Mouse (Mus musculus) lung, embryonic 14.5 days (tissue): ENCODE measurements around the gene Itih5. TPM values are rescaled to one million over a fixed set of nuclear protein-coding genes. Genes with fewer than 3 reads are reported as not detected.

ENCODE experiments used
- ATAC-seq: fragments of 200-750 bp; cut with Nextera tagmentation; 2 replicates; pipeline ENCODE4 v1.8.0; 2017; ENCODE audit warnings: mild to moderate bottlenecking, moderate TSS enrichment, moderate library complexity; ENCODE audit not compliant: insufficient read depth
- DNase-seq: peaks from one replicate; pipeline ENCODE4 v3.0.0-alpha.2; 2015
- H3K27ac ChIP-seq: fragments of 300-500 bp; sonication (generic); 2 replicates; pipeline ENCODE4 v1.5.1; 2014; ENCODE audit warnings: low read depth, mild to moderate bottlenecking, moderate library complexity
- H3K27me3 ChIP-seq: fragments of 300-500 bp; sonication (generic); 2 replicates; pipeline ENCODE4 v1.6.1; 2014; ENCODE audit warnings: low read length, control low read depth; ENCODE audit not compliant: insufficient read depth
- H3K36me3 ChIP-seq: fragments of 300-500 bp; sonication (generic); 2 replicates; pipeline ENCODE4 v1.6.1; 2014; ENCODE audit warnings: control low read depth; ENCODE audit not compliant: insufficient read depth
- H3K4me1 ChIP-seq: fragments of 300-500 bp; sonication (generic); 2 replicates; pipeline ENCODE4 v1.6.1; 2014; ENCODE audit warnings: antibody characterized with exemption, control low read depth; ENCODE audit not compliant: insufficient read depth
- H3K4me2 ChIP-seq: fragments of 300-500 bp; sonication (generic); 2 replicates; pipeline ENCODE4 v1.6.1; 2014; ENCODE audit warnings: mild to moderate bottlenecking
- H3K4me3 ChIP-seq: fragments of 300-500 bp; sonication (generic); 2 replicates; pipeline ENCODE4 v1.5.1; 2014; ENCODE audit warnings: low read depth, low read length
- H3K9ac ChIP-seq: fragments of 300-500 bp; sonication (generic); 2 replicates; pipeline ENCODE4 v1.6.1; 2014
- H3K9me3 ChIP-seq: fragments of 300-500 bp; sonication (generic); 2 replicates; pipeline ENCODE4 v1.6.1; 2016; ENCODE audit warnings: low read depth, low read length, control low read depth
- CTCF ChIP-seq: IDR thresholded peaks from 2 replicates; pipeline ENCODE4 v1.5.1; 2016; ENCODE audit warnings: antibody characterized with exemption, low read depth
- WGBS: fragments of 180-500 bp; shearing (Covaris S2); extraction: QIAGEN DNeasy Blood & Tissue Kit; methylation state at CpG from one replicate; pipeline ENCODE4 v1.1.7; 2014; 5-methylcytosine and 5-hydroxymethylcytosine counted together
- polyA plus RNA-seq: library from polyadenylated mRNA; unstranded; fragments of >200 nt; fragmentation: Nextera tagmentation; extraction: Ambion mirVana; gene quantifications from 2 replicates; pipeline ENCODE4 v1.2.1, GENCODE M21; 2014

Gene Itih5
- polyA plus RNA-seq, 1 experiment from 2014 or later, result 4.1 TPM

DNA sequence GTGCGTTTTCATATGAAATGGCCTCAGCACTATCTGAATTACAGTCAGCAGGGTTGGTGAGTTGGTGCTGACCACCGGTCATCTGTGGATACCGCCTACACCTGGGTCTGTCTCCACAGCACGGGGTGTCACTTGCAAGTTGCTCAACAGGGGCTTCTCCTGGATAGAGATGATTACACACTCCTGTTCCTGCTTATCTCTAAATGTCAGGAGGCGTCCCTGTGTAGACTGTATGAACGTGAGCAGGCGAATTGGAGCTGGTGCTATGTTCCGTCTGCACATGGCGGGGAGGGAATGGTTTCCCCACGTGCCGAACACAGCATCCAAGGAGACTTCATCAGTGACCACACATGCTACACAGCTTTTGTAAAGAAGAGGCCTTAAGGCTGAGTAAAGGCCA, 13.9 kb downstream of the Itih5 start:
- ATAC-seq (no peak), DNase-seq (no peak)
- Histone ChIP-seq H3K4me1 (no peaks in the 10 kb centered on the region), H3K9ac (no peak overlapping the region), H3K27me3 (no peaks in the 10 kb centered on the region), H3K36me3 (no peaks in the 10 kb centered on the region), H3K27ac (no peak overlapping the region), H3K9me3 (no peaks in the 10 kb centered on the region), H3K4me2 (no peak overlapping the region), H3K4me3 (no peak overlapping the region)
- 85% methylated on average over 11 of the region's 11 CpGs for WGBS
- TF ChIP-seq CTCF, result no peak

DNA sequence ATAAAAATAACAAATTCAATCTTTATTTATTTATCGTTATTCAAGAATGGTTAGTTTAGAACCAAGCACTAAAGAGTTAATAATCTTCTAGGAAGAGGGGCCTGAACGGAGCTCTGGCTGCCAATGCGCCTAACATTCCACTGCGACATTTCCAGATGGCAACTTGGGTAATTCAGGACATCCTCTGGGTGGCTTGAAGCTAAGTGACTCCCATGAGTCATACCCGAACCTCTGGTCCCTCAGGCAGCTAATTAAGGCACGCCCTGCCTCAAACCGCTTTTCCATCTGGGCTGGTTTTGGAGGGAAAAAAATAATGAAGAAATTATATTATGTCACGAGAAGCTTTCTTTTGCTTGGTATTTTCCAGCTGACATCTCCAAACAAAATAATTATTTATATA, 14.6 kb downstream of the Itih5 start:
- 45% methylated on average over 8 of the region's 8 CpGs for WGBS
- H3K4me3 ChIP-seq, result no peak overlapping the region

DNA sequence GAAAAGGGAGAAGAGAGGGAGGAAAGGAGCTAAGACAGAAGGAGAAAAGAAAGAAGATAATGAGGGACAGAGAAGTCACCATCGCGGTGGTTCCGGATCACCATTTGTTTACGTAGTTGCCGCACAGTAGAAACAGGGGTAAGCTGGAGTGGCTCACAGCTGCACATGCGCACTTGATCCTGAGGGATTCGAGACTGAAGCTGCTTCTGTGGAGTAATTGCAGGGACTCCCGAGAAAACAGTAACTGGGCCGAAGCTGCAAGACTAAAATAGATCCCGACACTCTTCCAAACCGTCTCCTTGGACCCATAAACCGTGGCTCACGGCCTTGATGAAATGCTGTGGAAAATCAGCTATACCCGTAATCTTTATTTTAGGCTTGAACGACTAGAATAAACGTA, 16.6 kb downstream of the Itih5 start:
- no peak overlapping the region for H3K9ac ChIP-seq
- H3K4me3 ChIP-seq, result no peak overlapping the region
- no peaks in the 10 kb centered on the region for H3K4me1 ChIP-seq
- no peaks in the 10 kb centered on the region for H3K27me3 ChIP-seq
- WGBS, result 86% methylated on average over 16 of the region's 16 CpGs
- no peak overlapping the region for H3K4me2 ChIP-seq
- H3K9me3 ChIP-seq, result no peaks in the 10 kb centered on the region
- DNase-seq (no peak), ATAC-seq (no peak)
- no peaks in the 10 kb centered on the region for H3K36me3 ChIP-seq
- H3K27ac ChIP-seq, result no peak overlapping the region
- no peak for TF ChIP-seq CTCF

More for the DNA sequence above, 14.6 kb downstream of the Itih5 start:
- H3K27ac ChIP-seq, result no peak overlapping the region
- ATAC-seq (no peak), DNase-seq (peak; percentile 9)
- no peaks in the 10 kb centered on the region for H3K9me3 ChIP-seq
- no peak overlapping the region for H3K4me2 ChIP-seq
- H3K36me3 ChIP-seq, result no peaks in the 10 kb centered on the region
- H3K9ac ChIP-seq, result no peak overlapping the region
- TF ChIP-seq CTCF, result no peak
- H3K27me3 ChIP-seq, result no peaks in the 10 kb centered on the region
- no peaks in the 10 kb centered on the region for H3K4me1 ChIP-seq

DNA sequence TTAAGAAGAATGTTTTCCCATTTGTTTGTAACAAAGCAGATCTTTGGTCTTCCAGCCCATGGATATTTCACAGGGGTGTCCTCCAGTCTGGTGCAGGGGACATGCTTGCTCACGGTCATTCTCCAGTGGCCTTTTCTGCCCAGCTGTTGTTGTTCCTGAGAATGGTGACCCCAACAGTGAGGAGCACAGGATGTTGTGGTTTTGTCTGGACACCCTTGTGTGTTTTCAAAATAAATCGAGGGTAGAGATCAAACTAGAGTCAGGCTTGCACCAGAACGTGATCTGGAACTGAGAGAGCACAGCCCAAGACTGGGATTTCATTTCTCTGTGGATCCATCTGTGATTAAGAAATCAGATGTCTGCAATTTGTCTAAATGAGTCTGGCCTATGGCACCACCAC, 40.2 kb downstream of the Itih5 start:
- WGBS, result 29% methylated on average over 3 of the region's 3 CpGs
- H3K27ac ChIP-seq, result no peak overlapping the region
- no peaks in the 10 kb centered on the region for H3K27me3 ChIP-seq
- no peak overlapping the region for H3K9ac ChIP-seq
- H3K4me3 ChIP-seq, result no peak overlapping the region
- no peak for TF ChIP-seq CTCF
- no peaks in the 10 kb centered on the region for H3K36me3 ChIP-seq
- H3K4me1 ChIP-seq, result no peaks in the 10 kb centered on the region
- DNase-seq, result no peak
- ATAC-seq, result no peak
- no peak overlapping the region for H3K4me2 ChIP-seq
- no peaks in the 10 kb centered on the region for H3K9me3 ChIP-seq

DNA sequence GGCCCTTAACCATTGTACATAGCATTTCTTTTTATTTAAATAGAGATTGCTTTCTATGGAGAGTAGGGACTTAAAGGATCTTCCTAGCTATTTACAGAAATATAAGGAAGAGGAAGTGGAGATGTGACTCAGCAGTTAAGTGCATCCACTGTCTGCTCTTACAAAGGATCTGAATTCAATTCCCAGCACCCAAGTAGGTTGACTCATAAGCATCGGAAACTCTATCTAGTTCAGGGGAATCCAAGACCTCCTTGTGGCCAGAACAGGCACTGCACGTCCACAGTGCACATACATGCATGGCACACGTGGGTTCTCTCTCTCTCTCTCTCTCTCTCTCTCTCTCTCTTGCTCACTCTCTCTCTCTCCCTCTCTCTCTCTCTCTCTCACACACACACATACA, 41.8 kb downstream of the Itih5 start:
- H3K27me3 ChIP-seq, result no peaks in the 10 kb centered on the region
- ATAC-seq, result no peak
- no peak overlapping the region for H3K9ac ChIP-seq
- peak; percentile 4 for DNase-seq
- H3K27ac ChIP-seq, result no peak overlapping the region
- no peak overlapping the region for H3K4me3 ChIP-seq
- H3K9me3 ChIP-seq, result no peaks in the 10 kb centered on the region
- H3K36me3 ChIP-seq, result no peaks in the 10 kb centered on the region
- no peaks in the 10 kb centered on the region for H3K4me1 ChIP-seq
- 75% methylated on average over 3 of the region's 3 CpGs for WGBS
- peak; percentile 35 for TF ChIP-seq CTCF
- H3K4me2 ChIP-seq, result no peak overlapping the region

DNA sequence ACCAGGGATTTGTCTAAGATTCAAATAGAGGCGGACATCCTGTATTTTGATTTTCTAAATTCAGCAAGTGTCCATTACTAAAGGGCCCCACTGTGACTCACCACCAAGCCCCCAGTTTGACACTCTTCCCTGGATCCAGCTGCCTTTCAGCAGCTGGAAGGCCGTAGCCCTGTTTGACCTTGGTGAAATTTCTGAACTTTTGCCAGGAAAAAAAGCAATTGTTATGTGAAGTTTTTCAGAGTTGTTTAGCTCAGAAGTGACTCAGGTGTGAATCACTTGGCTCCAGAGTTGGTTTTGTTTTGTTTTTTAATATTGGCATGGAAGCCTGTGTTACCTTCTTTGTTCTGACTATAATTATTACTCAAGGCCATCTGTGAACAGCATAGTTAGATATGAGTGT, 46.0 kb downstream of the Itih5 start:
- 53% methylated on average over 2 of the region's 2 CpGs for WGBS
- Histone ChIP-seq H3K27ac (no peak overlapping the region), H3K9me3 (no peaks in the 10 kb centered on the region), H3K4me1 (no peaks in the 10 kb centered on the region), H3K4me2 (no peak overlapping the region), H3K4me3 (no peak overlapping the region), H3K36me3 (no peaks in the 10 kb centered on the region), H3K27me3 (no peaks in the 10 kb centered on the region), H3K9ac (no peak overlapping the region)
- ATAC-seq (no peak), DNase-seq (no peak)
- TF ChIP-seq CTCF, result no peak

DNA sequence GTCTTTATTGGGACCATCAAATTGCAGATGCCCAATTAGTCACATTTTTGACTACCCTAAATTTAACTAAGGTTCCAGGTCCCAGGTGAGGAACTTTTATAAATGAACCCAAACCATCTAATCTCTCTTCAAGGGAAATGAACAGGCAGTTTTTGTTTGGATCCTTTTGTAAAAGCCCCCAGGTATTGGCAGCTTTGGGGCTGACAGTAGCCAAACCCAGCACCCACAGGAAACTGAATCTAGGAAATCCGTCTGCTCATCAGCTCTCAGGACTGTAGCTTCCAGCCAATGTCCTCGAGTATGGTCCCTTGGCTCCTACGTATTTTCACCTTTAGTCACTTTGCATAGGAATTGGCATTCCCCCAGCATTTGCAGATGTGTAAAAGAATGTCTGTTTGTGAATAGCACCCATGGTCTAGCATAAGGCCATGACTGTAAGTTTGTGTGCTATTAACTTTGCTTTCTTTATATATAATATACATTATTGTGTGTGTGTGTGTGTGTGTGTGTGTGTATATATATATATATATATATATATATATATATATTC, 47.4 kb downstream of the Itih5 start:
- Histone ChIP-seq H3K9me3 (no peaks in the 10 kb centered on the region), H3K36me3 (no peaks in the 10 kb centered on the region), H3K9ac (no peak overlapping the region), H3K27me3 (no peaks in the 10 kb centered on the region), H3K4me1 (no peaks in the 10 kb centered on the region), H3K4me3 (no peak overlapping the region), H3K27ac (no peak overlapping the region), H3K4me2 (no peak overlapping the region)
- ATAC-seq (no peak), DNase-seq (no peak)
- no peak for TF ChIP-seq CTCF
- 60% methylated on average over 3 of the region's 3 CpGs for WGBS

DNA sequence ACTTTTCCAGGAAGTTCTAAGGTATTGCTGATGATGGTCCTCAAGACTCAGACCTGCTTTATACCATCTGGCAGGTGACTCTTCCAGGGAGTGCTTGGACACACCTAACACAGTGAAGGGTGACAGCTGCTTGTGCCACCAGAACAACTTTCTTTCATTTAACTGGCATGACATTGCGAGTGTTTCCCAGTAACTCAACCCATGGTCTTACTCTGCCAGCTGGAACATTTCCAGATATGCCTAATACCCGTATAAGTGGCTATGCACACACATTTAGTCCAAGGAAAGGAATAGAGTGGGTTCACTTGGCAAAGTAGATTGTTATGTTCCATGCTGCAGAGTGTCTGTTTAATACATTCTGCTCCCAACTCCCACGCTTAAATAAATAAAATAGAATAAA, 50.9 kb downstream of the Itih5 start:
- 65% methylated on average over 3 of the region's 3 CpGs for WGBS
- ATAC-seq (no peak), DNase-seq (no peak)
- Histone ChIP-seq H3K36me3 (no peaks in the 10 kb centered on the region), H3K9me3 (no peaks in the 10 kb centered on the region), H3K9ac (no peak overlapping the region), H3K4me3 (no peak overlapping the region), H3K27ac (no peak overlapping the region), H3K4me2 (no peak overlapping the region), H3K4me1 (no peaks in the 10 kb centered on the region), H3K27me3 (no peaks in the 10 kb centered on the region)
- no peak for TF ChIP-seq CTCF
